In genomic region chr9:89212428-89212827, GRCm38 (mm10) we compare ENCODE assay signal across 10 mouse cellular contexts. TPM values are rescaled to one million over a fixed set of nuclear protein-coding genes. Genes with fewer than 3 reads are reported as not detected.
DNase-seq lines count a peak whose midpoint lies in the region; ATAC-seq and TF ChIP-seq lines count a peak whose summit lies in the region.
"Not testable (repeated sequence)": the region's sequence is repeated elsewhere in the genome, so short reads cannot be mapped to it uniquely, and the experiment has no call there.
"Had no signal": no experiment of that assay in that cellular context is flagged by ENCODE, and none has a peak within 500 bp of the region (broad histone marks: within the 10 kb centered on the region; RNA-seq: fewer than 3 reads in every experiment).

No protein-coding gene starts in this region.

- POLR2A ChIA-PET in Patski (lab: Charles Lee) = not testable (repeated sequence)

- H3K9me3 ChIP-seq in intestine, embryonic 14.5 days (ENCODE audit: control insufficient read depth, low read length); neural tube, embryonic 11.5 days (ENCODE audit: control insufficient read depth, low read length): not testable (repeated sequence)

- not testable (repeated sequence) for H3K4me1 ChIP-seq in intestine, embryonic 14.5 days (replicated peaks; ENCODE audit: control insufficient read depth, insufficient read depth, low read length); neural tube, embryonic 11.5 days (ENCODE audit: control insufficient read depth, insufficient read depth, low read length)

- ATAC-seq in Patski = peak; percentile 37
- peak; percentile 65 for ATAC-seq in granulocyte monocyte progenitor cell, adult 5-6 weeks (replicated peaks; ENCODE audit: poor library complexity, severe bottlenecking)
- ATAC-seq in intestine, embryonic 14.5 days (replicated peaks; ENCODE audit: low FRiP score, low TSS enrichment, low read depth) = peak; percentile 30; the same call in 1 of the 2 replicates
- ATAC-seq in neural tube, embryonic 11.5 days (ENCODE audit: insufficient read depth, low FRiP score, low TSS enrichment) = 0 out of 2 replicates have a peak, but pooled peaks have one; percentile 11

- in situ Hi-C loops in Patski (cut with MboI; ENCODE audit: low pct_unique_long_range_greater_than_20kb) = not testable (repeated sequence)

- not testable (repeated sequence) for H3K4me2 ChIP-seq in intestine, embryonic 14.5 days (ENCODE audit: low read length); neural tube, embryonic 11.5 days (ENCODE audit: low read depth)

- WGBS in intestine, embryonic 14.5 days = 50% methylated on average over 1 of the region's 1 CpGs
- 44% methylated on average over 1 of the region's 1 CpGs for WGBS in neural tube, embryonic 11.5 days

- CTCF ChIA-PET in Patski (lab: Charles Lee) = not testable (repeated sequence)

- TF ChIP-seq CTCF in Patski (IDR thresholded peaks at IDR 0.05) = peak; percentile 43

- H3K27ac ChIP-seq in intestine, embryonic 14.5 days (ENCODE audit: low read depth); neural tube, embryonic 11.5 days (ENCODE audit: low read depth, low read length): not testable (repeated sequence)

- not testable (repeated sequence) for H3K27me3 ChIP-seq in Patski; intestine, embryonic 14.5 days (replicated peaks; ENCODE audit: control insufficient read depth, insufficient read depth, low read length); neural tube, embryonic 11.5 days (ENCODE audit: control insufficient read depth, insufficient read depth, low read length)

- not testable (repeated sequence) for H3K4me3 ChIP-seq in intestine, embryonic 14.5 days (ENCODE audit: low read depth, low read length); neural tube, embryonic 11.5 days (ENCODE audit: low read depth, low read length)

- not testable (repeated sequence) for H3K9ac ChIP-seq in intestine, embryonic 14.5 days (ENCODE audit: low read length); neural tube, embryonic 11.5 days (ENCODE audit: low read length)

- not testable (repeated sequence) for H3K36me3 ChIP-seq in intestine, embryonic 14.5 days (ENCODE audit: control insufficient read depth, insufficient read depth, low read length); neural tube, embryonic 11.5 days (ENCODE audit: control insufficient read depth, insufficient read depth, low read length)

- DNase-seq in Patski (ENCODE audit: low read depth, low spot score); intestine, embryonic 14.5 days (ENCODE audit: low spot score); neural tube, embryonic 11.5 days (ENCODE audit: low spot score): not testable (repeated sequence)
- peak; percentile 42 for DNase-seq in cerebellum, adult 9-11 months
- DNase-seq in kidney, postnatal 36 days = peak; percentile 41 to 52
- DNase-seq in lung, postnatal 14 days = peak; percentile 40

RNA-seq across cellular contexts. Expression of gene Mthfs, which starts 2.0 kb away (rescaled TPM):
- polyA plus RNA-seq in Patski (2021) = 14.3 TPM
- 34.7 and 46.4 TPM in 2 replicates for total RNA-seq in granulocyte monocyte progenitor cell, adult 5-6 weeks (2014; fragmentation: Nextera tagmentation)
- total RNA-seq in granulocyte monocyte progenitor cell, adult 5-6 weeks (2017) = 11.1 and 33.7 TPM in 2 replicates
- 24.0 and 26.0 TPM in 2 replicates for polyA plus RNA-seq in intestine, embryonic 14.5 days (2014; fragmentation: Nextera tagmentation; extraction: Ambion mirVana)
- polyA plus RNA-seq in neural tube, embryonic 11.5 days (2014; fragmentation: Nextera tagmentation; extraction: Ambion mirVana) = 13.1 and 15.2 TPM in 2 replicates

RNA-seq across cellular contexts. Expression of gene Gm29094, which starts 13.2 kb away (rescaled TPM):
- not detected for polyA plus RNA-seq in Patski (2021)
- not detected in 2 replicates for total RNA-seq in granulocyte monocyte progenitor cell, adult 5-6 weeks (2014; fragmentation: Nextera tagmentation)
- 1.1 TPM in 1 of 2 replicates, not detected in the other for total RNA-seq in granulocyte monocyte progenitor cell, adult 5-6 weeks (2017)
- not detected in 2 replicates for polyA plus RNA-seq in intestine, embryonic 14.5 days (2014; fragmentation: Nextera tagmentation; extraction: Ambion mirVana)
- polyA plus RNA-seq in neural tube, embryonic 11.5 days (2014; fragmentation: Nextera tagmentation; extraction: Ambion mirVana) = not detected in 2 replicates
- total RNA-seq: ES-E14; gastrocnemius, postnatal 36 days had no signal
- polyA plus RNA-seq: myocyte had no signal

RNA-seq across cellular contexts. Expression of gene Bcl2a1b, which starts 13.4 kb away (rescaled TPM):
- polyA plus RNA-seq in Patski (2021) = not detected
- total RNA-seq in granulocyte monocyte progenitor cell, adult 5-6 weeks (2014; fragmentation: Nextera tagmentation) = not detected in 2 replicates
- 3.0 TPM in 1 of 2 replicates, not detected in the other for total RNA-seq in granulocyte monocyte progenitor cell, adult 5-6 weeks (2017)
- polyA plus RNA-seq in intestine, embryonic 14.5 days (2014; fragmentation: Nextera tagmentation; extraction: Ambion mirVana) = 3.5 and 4.0 TPM in 2 replicates
- 0.41 and 0.78 TPM in 2 replicates for polyA plus RNA-seq in neural tube, embryonic 11.5 days (2014; fragmentation: Nextera tagmentation; extraction: Ambion mirVana)
- total RNA-seq: gastrocnemius, postnatal 36 days had no signal
- polyA plus RNA-seq: myocyte had no signal

Comparison
In these comparisons a context has a peak if more than half of its experiments do, and no peak if none do; other contexts are left out.
1. ATAC-seq: peak in every context shown above with its lines; median percentile 65 in granulocyte monocyte progenitor cell, adult 5-6 weeks; 37 in Patski; 30 in intestine, embryonic 14.5 days; 11 in neural tube, embryonic 11.5 days.